Mouse (Mus musculus) bone marrow, adult 2 months (tissue): ENCODE data around the gene Slc25a54.

ENCODE experiments used
- CTCF ChIP-seq: fragments of 200-500 bp; IDR thresholded peaks from 2 replicates; pipeline ENCODE4 v1.5.1; 2011; ENCODE audit warnings: low read length, control low read depth; ENCODE audit not compliant: control insufficient read depth, insufficient read depth
- POLR2A ChIP-seq: fragments of 200-500 bp; IDR thresholded peaks from 2 replicates; pipeline ENCODE4 v1.6.1; 2011; ENCODE audit warnings: low read depth, mild to moderate bottlenecking, control low read depth, low read length, borderline replicate concordance; ENCODE audit not compliant: control insufficient read depth

DNA sequence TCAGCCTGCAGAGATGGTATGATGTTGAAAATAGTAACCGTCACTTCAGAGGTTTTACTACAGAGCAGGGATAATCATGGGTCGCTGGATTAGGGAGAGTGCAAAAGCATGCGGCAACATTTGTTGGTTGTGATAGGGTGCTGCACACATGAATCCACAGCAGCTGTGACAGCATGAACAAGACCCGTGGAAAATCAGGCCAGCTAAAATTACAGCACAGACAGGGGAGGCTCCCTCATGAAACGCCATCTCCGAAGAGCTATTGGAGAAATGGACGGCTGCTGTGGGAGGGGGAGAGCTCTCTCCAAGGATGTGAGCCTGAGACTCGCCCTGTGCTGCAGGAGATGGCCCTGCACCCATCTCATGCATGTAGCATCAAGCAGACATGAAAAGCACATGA lies 24.4 kb downstream of the Slc25a54 start:
- TF ChIP-seq CTCF (no peak), POLR2A (no peak)
